Mouse (Mus musculus): ENCODE measurements around the gene Serpina6. TPM values are rescaled to one million over a fixed set of nuclear protein-coding genes. Genes with fewer than 3 reads are reported as not detected.

Gene Serpina6
- polyA plus RNA-seq (2015; fragmentation: Nextera tagmentation; extraction: Ambion mirVana) = not detected in 2 replicates

- 88% methylated on average over 9 of the region's 9 CpGs for WGBS
- no peak within 1 kb of the TSS for H3K27ac ChIP-seq (ENCODE audit: low read length)
- ATAC-seq = no peak
- no peak within 1 kb of the TSS for H3K9ac ChIP-seq (ENCODE audit: low read depth, low read length)
- no peaks in the 10 kb centered on the region for H3K27me3 ChIP-seq (ENCODE audit: control insufficient read depth, insufficient read depth, low read depth, low read length)
- no peaks in the 10 kb centered on the region for H3K9me3 ChIP-seq (replicated peaks; ENCODE audit: control insufficient read depth, low read length, poor library complexity, severe bottlenecking)
- no peak within 1 kb of the TSS for H3K4me3 ChIP-seq (ENCODE audit: low read depth, low read length)
- H3K4me2 ChIP-seq (ENCODE audit: low read length) = no peak within 1 kb of the TSS
- no peaks in the 10 kb centered on the region for H3K36me3 ChIP-seq (ENCODE audit: control insufficient read depth, insufficient read depth, low read length)
- no peaks in the 10 kb centered on the region for H3K4me1 ChIP-seq (ENCODE audit: control insufficient read depth, insufficient read depth, low read length)
Observed at GRCm38 (mm10) chr12:103656848-103657626, at the start of gene Serpina6. TSS of gene Serpina6 (minus strand) at chr12:103657212.

- WGBS = 91% methylated on average over 4 of the region's 4 CpGs
- no peak overlapping the region for H3K9ac ChIP-seq (ENCODE audit: low read depth, low read length)
- H3K4me2 ChIP-seq (ENCODE audit: low read length) = no peak overlapping the region
Observed at GRCm38 (mm10) chr12:103706113-103706512, 49.1 kb upstream of the Serpina6 start.

DNA sequence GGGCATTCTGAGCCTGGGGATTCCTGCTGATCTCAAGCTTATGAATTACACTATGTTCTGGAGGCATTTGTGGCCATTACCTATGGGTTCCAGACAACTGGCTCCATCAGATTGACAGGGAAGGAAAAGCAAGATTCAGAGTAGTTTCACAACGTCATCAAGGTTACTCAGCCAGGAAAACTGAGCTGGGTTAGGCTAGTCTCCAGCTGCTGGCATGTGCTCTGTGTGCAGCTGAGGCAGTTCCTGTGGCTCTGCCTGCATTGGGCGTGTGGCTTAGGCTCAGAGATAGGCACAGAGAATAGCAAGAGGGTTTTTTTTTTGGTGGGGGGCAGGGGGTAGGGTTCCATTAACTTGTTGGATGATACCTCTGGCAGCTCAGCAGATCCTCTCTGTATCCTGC is 48.5 kb upstream of the Serpina6 start:
- WGBS = 77% methylated on average over 2 of the region's 2 CpGs
- Histone ChIP-seq H3K4me3 (ENCODE audit: low read depth, low read length) (no peak overlapping the region), H3K4me1 (ENCODE audit: control insufficient read depth, insufficient read depth, low read length) (no peaks in the 10 kb centered on the region), H3K4me2 (ENCODE audit: low read length) (no peak overlapping the region), H3K36me3 (ENCODE audit: control insufficient read depth, insufficient read depth, low read length) (no peaks in the 10 kb centered on the region), H3K27ac (ENCODE audit: low read length) (no peak overlapping the region), H3K9me3 (replicated peaks; ENCODE audit: control insufficient read depth, low read length, poor library complexity, severe bottlenecking) (no peaks in the 10 kb centered on the region), H3K27me3 (ENCODE audit: control insufficient read depth, insufficient read depth, low read depth, low read length) (no peaks in the 10 kb centered on the region), H3K9ac (ENCODE audit: low read depth, low read length) (no peak overlapping the region)
- no peak for ATAC-seq

More at GRCm38 (mm10) chr12:103706113-103706512, 49.1 kb upstream of the Serpina6 start:
- H3K27ac ChIP-seq (ENCODE audit: low read length) = no peak overlapping the region
- H3K36me3 ChIP-seq (ENCODE audit: control insufficient read depth, insufficient read depth, low read length) = no peaks in the 10 kb centered on the region
- H3K9me3 ChIP-seq (replicated peaks; ENCODE audit: control insufficient read depth, low read length, poor library complexity, severe bottlenecking) = no peaks in the 10 kb centered on the region
- ATAC-seq = no peak
- H3K4me3 ChIP-seq (ENCODE audit: low read depth, low read length) = no peak overlapping the region
- H3K4me1 ChIP-seq (ENCODE audit: control insufficient read depth, insufficient read depth, low read length) = no peaks in the 10 kb centered on the region
- H3K27me3 ChIP-seq (ENCODE audit: control insufficient read depth, insufficient read depth, low read depth, low read length) = no peaks in the 10 kb centered on the region

- H3K4me2 ChIP-seq (ENCODE audit: low read length) = no peak overlapping the region
- no peak overlapping the region for H3K4me3 ChIP-seq (ENCODE audit: low read depth, low read length)
- H3K4me1 ChIP-seq (ENCODE audit: control insufficient read depth, insufficient read depth, low read length) = no peaks in the 10 kb centered on the region
- no peak overlapping the region for H3K27ac ChIP-seq (ENCODE audit: low read length)
- WGBS = 85% methylated on average over 4 of the region's 4 CpGs
- ATAC-seq = no peak
- no peaks in the 10 kb centered on the region for H3K27me3 ChIP-seq (ENCODE audit: control insufficient read depth, insufficient read depth, low read depth, low read length)
- no peaks in the 10 kb centered on the region for H3K9me3 ChIP-seq (replicated peaks; ENCODE audit: control insufficient read depth, low read length, poor library complexity, severe bottlenecking)
- H3K36me3 ChIP-seq (ENCODE audit: control insufficient read depth, insufficient read depth, low read length) = no peaks in the 10 kb centered on the region
- H3K9ac ChIP-seq (ENCODE audit: low read depth, low read length) = no peak overlapping the region
Observed at GRCm38 (mm10) chr12:103700144-103700750, 43.2 kb upstream of the Serpina6 start.

DNA sequence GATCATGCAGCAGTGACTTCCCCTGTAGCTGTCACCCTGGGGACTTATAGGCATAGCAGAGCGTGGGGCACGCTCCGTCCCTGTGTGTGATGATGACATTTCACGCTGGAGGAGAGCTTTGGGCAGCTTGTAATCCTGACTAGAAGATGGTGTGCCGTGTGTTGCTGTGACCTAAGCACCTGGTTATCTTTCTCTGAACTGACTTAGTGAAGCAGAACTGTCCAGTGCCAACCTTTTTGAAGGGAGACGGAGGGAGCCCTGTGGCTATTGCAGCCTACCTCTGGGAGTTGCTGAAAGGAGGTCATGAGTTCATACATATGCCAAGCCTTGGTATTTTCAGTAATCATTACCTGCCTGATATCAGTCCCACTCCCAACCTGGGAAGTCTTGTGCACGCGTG is 38.4 kb upstream of the Serpina6 start, which contains the start of gene Serpina1f:
Gene Serpina1f (minus strand): TSS at position 101 of the 400 bp plus-strand sequence.
- Histone ChIP-seq H3K36me3 (ENCODE audit: control insufficient read depth, insufficient read depth, low read length) (no peaks in the 10 kb centered on the region), H3K27me3 (ENCODE audit: control insufficient read depth, insufficient read depth, low read depth, low read length) (no peaks in the 10 kb centered on the region), H3K27ac (ENCODE audit: low read length) (no peak within 1 kb of the TSS), H3K4me3 (ENCODE audit: low read depth, low read length) (no peak within 1 kb of the TSS), H3K9me3 (replicated peaks; ENCODE audit: control insufficient read depth, low read length, poor library complexity, severe bottlenecking) (no peaks in the 10 kb centered on the region), H3K4me1 (ENCODE audit: control insufficient read depth, insufficient read depth, low read length) (no peaks in the 10 kb centered on the region), H3K4me2 (ENCODE audit: low read length) (no peak within 1 kb of the TSS), H3K9ac (ENCODE audit: low read depth, low read length) (no peak within 1 kb of the TSS)
- WGBS = 88% methylated on average over 8 of the region's 8 CpGs
- no peak for ATAC-seq

- Histone ChIP-seq H3K4me3 (ENCODE audit: low read depth, low read length) (no peak overlapping the region), H3K27me3 (ENCODE audit: control insufficient read depth, insufficient read depth, low read depth, low read length) (no peaks in the 10 kb centered on the region), H3K27ac (ENCODE audit: low read length) (no peak overlapping the region), H3K4me2 (ENCODE audit: low read length) (no peak overlapping the region), H3K9me3 (replicated peaks; ENCODE audit: control insufficient read depth, low read length, poor library complexity, severe bottlenecking) (no peaks in the 10 kb centered on the region), H3K36me3 (ENCODE audit: control insufficient read depth, insufficient read depth, low read length) (no peaks in the 10 kb centered on the region), H3K4me1 (ENCODE audit: control insufficient read depth, insufficient read depth, low read length) (no peaks in the 10 kb centered on the region), H3K9ac (ENCODE audit: low read depth, low read length) (no peak overlapping the region)
- no peak for ATAC-seq
- WGBS = 69% methylated on average over 3 of the region's 3 CpGs
Observed at GRCm38 (mm10) chr12:103688221-103688814, 31.3 kb upstream of the Serpina6 start.

DNA sequence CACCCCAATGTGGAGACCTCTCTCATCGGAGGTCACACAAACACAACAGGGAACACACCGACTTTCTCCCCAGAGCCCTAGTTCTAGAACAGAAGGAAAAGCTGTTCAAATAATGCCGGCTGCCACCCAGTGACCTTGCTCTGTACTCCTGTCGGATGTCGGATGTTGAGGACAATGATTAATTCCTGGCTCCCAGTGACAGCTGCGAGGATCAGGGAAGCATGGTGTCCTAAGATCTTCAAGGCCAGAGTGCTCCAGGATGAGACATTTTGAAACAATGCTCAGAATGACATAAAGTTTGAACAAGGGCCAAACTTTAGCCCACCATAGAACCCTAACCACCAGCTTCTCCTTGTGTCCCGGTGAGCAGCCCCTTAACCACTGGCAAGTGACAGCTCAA is 30.0 kb upstream of the Serpina6 start:
- H3K27ac ChIP-seq (ENCODE audit: low read length) = no peak overlapping the region
- ATAC-seq = no peak
- no peak overlapping the region for H3K4me3 ChIP-seq (ENCODE audit: low read depth, low read length)
- no peaks in the 10 kb centered on the region for H3K4me1 ChIP-seq (ENCODE audit: control insufficient read depth, insufficient read depth, low read length)
- no peaks in the 10 kb centered on the region for H3K9me3 ChIP-seq (replicated peaks; ENCODE audit: control insufficient read depth, low read length, poor library complexity, severe bottlenecking)
- no peak overlapping the region for H3K4me2 ChIP-seq (ENCODE audit: low read length)
- 63% methylated on average over 7 of the region's 7 CpGs for WGBS
- no peaks in the 10 kb centered on the region for H3K36me3 ChIP-seq (ENCODE audit: control insufficient read depth, insufficient read depth, low read length)
- no peak overlapping the region for H3K9ac ChIP-seq (ENCODE audit: low read depth, low read length)
- H3K27me3 ChIP-seq (ENCODE audit: control insufficient read depth, insufficient read depth, low read depth, low read length) = no peaks in the 10 kb centered on the region

- no peak overlapping the region for H3K4me2 ChIP-seq (ENCODE audit: low read length)
- no peak overlapping the region for H3K4me3 ChIP-seq (ENCODE audit: low read depth, low read length)
- WGBS = 75% methylated on average over 3 of the region's 3 CpGs
- H3K4me1 ChIP-seq (ENCODE audit: control insufficient read depth, insufficient read depth, low read length) = no peaks in the 10 kb centered on the region
- no peak overlapping the region for H3K27ac ChIP-seq (ENCODE audit: low read length)
- no peak for ATAC-seq
- no peaks in the 10 kb centered on the region for H3K36me3 ChIP-seq (ENCODE audit: control insufficient read depth, insufficient read depth, low read length)
- H3K27me3 ChIP-seq (ENCODE audit: control insufficient read depth, insufficient read depth, low read depth, low read length) = no peaks in the 10 kb centered on the region
- no peak overlapping the region for H3K9ac ChIP-seq (ENCODE audit: low read depth, low read length)
- H3K9me3 ChIP-seq (replicated peaks; ENCODE audit: control insufficient read depth, low read length, poor library complexity, severe bottlenecking) = no peaks in the 10 kb centered on the region
Observed at GRCm38 (mm10) chr12:103686050-103686449, 29.0 kb upstream of the Serpina6 start.

DNA sequence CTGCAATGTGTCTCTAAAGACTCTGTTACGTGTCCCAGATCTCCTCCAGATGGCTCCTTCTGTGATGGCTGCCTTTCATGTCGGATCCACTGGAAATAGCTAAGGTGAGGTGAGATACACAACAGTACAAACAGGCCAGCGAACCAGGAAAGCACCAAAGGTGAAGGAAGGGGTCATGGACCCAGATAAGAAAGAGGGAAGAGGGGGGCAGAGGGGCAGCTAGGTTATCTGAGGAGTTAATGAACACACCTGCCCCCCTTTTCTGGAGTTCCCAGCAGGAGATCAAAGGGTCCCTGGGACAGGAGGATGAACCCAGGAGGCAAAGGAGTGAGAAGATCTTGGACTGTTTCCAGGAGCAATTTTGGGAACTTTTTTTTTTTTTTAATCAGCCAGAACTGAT is 28.4 kb upstream of the Serpina6 start:
- ATAC-seq = no peak
- no peak overlapping the region for H3K4me2 ChIP-seq (ENCODE audit: low read length)
- H3K4me1 ChIP-seq (ENCODE audit: control insufficient read depth, insufficient read depth, low read length) = no peaks in the 10 kb centered on the region
- no peaks in the 10 kb centered on the region for H3K27me3 ChIP-seq (ENCODE audit: control insufficient read depth, insufficient read depth, low read depth, low read length)
- H3K4me3 ChIP-seq (ENCODE audit: low read depth, low read length) = no peak overlapping the region
- no peaks in the 10 kb centered on the region for H3K36me3 ChIP-seq (ENCODE audit: control insufficient read depth, insufficient read depth, low read length)
- H3K27ac ChIP-seq (ENCODE audit: low read length) = no peak overlapping the region
- H3K9me3 ChIP-seq (replicated peaks; ENCODE audit: control insufficient read depth, low read length, poor library complexity, severe bottlenecking) = no peaks in the 10 kb centered on the region
- WGBS = 83% methylated on average over 3 of the region's 3 CpGs
- no peak overlapping the region for H3K9ac ChIP-seq (ENCODE audit: low read depth, low read length)

Data from midbrain, embryonic 16.5 days (tissue).